Mouse (Mus musculus): ENCODE measurements around the gene Actb. TPM values are rescaled to one million over a fixed set of nuclear protein-coding genes. Genes with fewer than 3 reads are reported as not detected.
A peak's percentile ranks its signal among the peaks of the same experiment; 100 is the strongest.

The Actb gene
- polyA plus RNA-seq, 1 experiment from 2014 or later: 16,656 TPM

DNA sequence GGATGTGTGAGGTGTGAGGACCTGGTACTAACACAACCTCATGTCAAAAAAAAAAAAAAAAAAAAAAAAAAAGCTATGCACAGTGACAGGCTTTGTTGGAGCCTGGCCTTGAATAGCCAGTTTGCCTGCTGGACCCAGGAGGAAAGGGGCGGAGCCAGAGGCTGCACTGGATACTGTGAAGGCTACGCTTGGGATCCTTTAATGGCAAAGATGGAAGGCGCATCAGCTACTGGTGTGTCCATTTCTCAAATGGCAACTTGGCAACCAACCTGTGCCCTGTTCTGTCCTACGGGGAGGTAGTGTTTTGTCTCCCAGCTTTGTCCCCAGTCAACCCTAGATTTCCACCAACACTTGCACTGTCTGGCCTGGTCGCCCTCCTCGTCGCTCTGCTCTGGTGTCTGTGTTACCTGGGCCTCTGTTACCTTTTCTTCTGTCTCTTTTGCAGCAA, 5.2 kb downstream of the Actb start:
- no peak overlapping the region for H3K9ac ChIP-seq (ENCODE audit: low read depth, low read length)
- H3K27ac ChIP-seq (ENCODE audit: low read depth, low read length): no peak overlapping the region
- no peak overlapping the region for H3K4me2 ChIP-seq (replicated peaks; ENCODE audit: low read depth, low read length)
- peaks cover 24% of the 10 kb centered on the region for H3K36me3 ChIP-seq (ENCODE audit: control insufficient read depth, insufficient read depth, low read length)
- no peaks in the 10 kb centered on the region for H3K4me1 ChIP-seq (replicated peaks; ENCODE audit: control insufficient read depth, insufficient read depth, low read length)
- H3K9me3 ChIP-seq (ENCODE audit: control insufficient read depth, low read length): no peaks in the 10 kb centered on the region
- 85% methylated on average over 7 of the region's 7 CpGs for WGBS
- no peaks in the 10 kb centered on the region for H3K27me3 ChIP-seq (ENCODE audit: control insufficient read depth, insufficient read depth, low read length)
- ATAC-seq (ENCODE audit: low FRiP score): no peak
- peak; percentile 71 for DNase-seq (ENCODE audit: low spot score)
- no peak overlapping the region for H3K4me3 ChIP-seq (ENCODE audit: low read depth, low read length)

GRCm38 (mm10) chr5:142900651-142901050, 5.9 kb downstream of the Actb start:
- Histone ChIP-seq H3K27ac (ENCODE audit: low read depth, low read length) (no peak overlapping the region), H3K27me3 (ENCODE audit: control insufficient read depth, insufficient read depth, low read length) (no peaks in the 10 kb centered on the region), H3K4me2 (replicated peaks; ENCODE audit: low read depth, low read length) (no peak overlapping the region), H3K4me3 (ENCODE audit: low read depth, low read length) (no peak overlapping the region), H3K9me3 (ENCODE audit: control insufficient read depth, low read length) (no peaks in the 10 kb centered on the region), H3K36me3 (ENCODE audit: control insufficient read depth, insufficient read depth, low read length) (peaks cover 24% of the 10 kb centered on the region), H3K9ac (ENCODE audit: low read depth, low read length) (no peak overlapping the region), H3K4me1 (replicated peaks; ENCODE audit: control insufficient read depth, insufficient read depth, low read length) (no peaks in the 10 kb centered on the region)
- DNase-seq (ENCODE audit: low spot score): no peak
- WGBS: 88% methylated on average over 7 of the region's 7 CpGs
- ATAC-seq (ENCODE audit: low FRiP score): no peak

GRCm38 (mm10) chr5:142899932-142900533, 6.5 kb downstream of the Actb start:
- DNase-seq (ENCODE audit: low spot score) (no peak), ATAC-seq (ENCODE audit: low FRiP score) (no peak)
- peaks cover 20% of the 10 kb centered on the region for H3K36me3 ChIP-seq (ENCODE audit: control insufficient read depth, insufficient read depth, low read length)
- no peak overlapping the region for H3K9ac ChIP-seq (ENCODE audit: low read depth, low read length)
- H3K4me3 ChIP-seq (ENCODE audit: low read depth, low read length): no peak overlapping the region
- no peak overlapping the region for H3K4me2 ChIP-seq (replicated peaks; ENCODE audit: low read depth, low read length)
- H3K27me3 ChIP-seq (ENCODE audit: control insufficient read depth, insufficient read depth, low read length): no peaks in the 10 kb centered on the region
- H3K4me1 ChIP-seq (replicated peaks; ENCODE audit: control insufficient read depth, insufficient read depth, low read length): no peaks in the 10 kb centered on the region
- H3K27ac ChIP-seq (ENCODE audit: low read depth, low read length): no peak overlapping the region
- H3K9me3 ChIP-seq (ENCODE audit: control insufficient read depth, low read length): no peaks in the 10 kb centered on the region
- 90% methylated on average over 5 of the region's 5 CpGs for WGBS

- Histone ChIP-seq H3K9ac (ENCODE audit: low read depth, low read length) (no peak overlapping the region), H3K4me1 (replicated peaks; ENCODE audit: control insufficient read depth, insufficient read depth, low read length) (peaks cover 3% of the 10 kb centered on the region; the same call in 1 of the 2 replicates), H3K27me3 (ENCODE audit: control insufficient read depth, insufficient read depth, low read length) (no peaks in the 10 kb centered on the region), H3K4me2 (replicated peaks; ENCODE audit: low read depth, low read length) (no peak overlapping the region), H3K27ac (ENCODE audit: low read depth, low read length) (no peak overlapping the region), H3K4me3 (ENCODE audit: low read depth, low read length) (no peak overlapping the region), H3K36me3 (ENCODE audit: control insufficient read depth, insufficient read depth, low read length) (peaks cover 16% of the 10 kb centered on the region), H3K9me3 (ENCODE audit: control insufficient read depth, low read length) (no peaks in the 10 kb centered on the region)
- DNase-seq (ENCODE audit: low spot score): no peak
- ATAC-seq (ENCODE audit: low FRiP score): no peak
- WGBS: 84% methylated on average over 9 of the region's 9 CpGs
These were observed 7.4 kb downstream of the Actb start for GRCm38 (mm10) chr5:142899057-142899601.

GRCm38 (mm10) chr5:142898316-142898715, 8.2 kb downstream of the Actb start:
- Histone ChIP-seq H3K4me3 (ENCODE audit: low read depth, low read length) (no peak overlapping the region), H3K27me3 (ENCODE audit: control insufficient read depth, insufficient read depth, low read length) (no peaks in the 10 kb centered on the region), H3K36me3 (ENCODE audit: control insufficient read depth, insufficient read depth, low read length) (peaks cover 16% of the 10 kb centered on the region), H3K9me3 (ENCODE audit: control insufficient read depth, low read length) (no peaks in the 10 kb centered on the region), H3K4me2 (replicated peaks; ENCODE audit: low read depth, low read length) (no peak overlapping the region), H3K9ac (ENCODE audit: low read depth, low read length) (no peak overlapping the region), H3K4me1 (replicated peaks; ENCODE audit: control insufficient read depth, insufficient read depth, low read length) (peaks cover 7% of the 10 kb centered on the region; the same call in 1 of the 2 replicates), H3K27ac (ENCODE audit: low read depth, low read length) (no peak overlapping the region)
- ATAC-seq (ENCODE audit: low FRiP score) (no peak), DNase-seq (ENCODE audit: low spot score) (no peak)
- 83% methylated on average over 4 of the region's 4 CpGs for WGBS

GRCm38 (mm10) chr5:142897568-142898248, 8.8 kb downstream of the Actb start:
- Histone ChIP-seq H3K4me1 (replicated peaks; ENCODE audit: control insufficient read depth, insufficient read depth, low read length) (peaks cover 7% of the 10 kb centered on the region; the same call in 1 of the 2 replicates), H3K27ac (ENCODE audit: low read depth, low read length) (no peak overlapping the region), H3K9me3 (ENCODE audit: control insufficient read depth, low read length) (no peaks in the 10 kb centered on the region), H3K36me3 (ENCODE audit: control insufficient read depth, insufficient read depth, low read length) (peaks cover 12% of the 10 kb centered on the region), H3K4me3 (ENCODE audit: low read depth, low read length) (no peak overlapping the region), H3K4me2 (replicated peaks; ENCODE audit: low read depth, low read length) (no peak overlapping the region), H3K27me3 (ENCODE audit: control insufficient read depth, insufficient read depth, low read length) (no peaks in the 10 kb centered on the region), H3K9ac (ENCODE audit: low read depth, low read length) (no peak overlapping the region)
- DNase-seq (ENCODE audit: low spot score): no peak
- ATAC-seq (ENCODE audit: low FRiP score): no peak
- WGBS: 93% methylated on average over 7 of the region's 7 CpGs

DNA sequence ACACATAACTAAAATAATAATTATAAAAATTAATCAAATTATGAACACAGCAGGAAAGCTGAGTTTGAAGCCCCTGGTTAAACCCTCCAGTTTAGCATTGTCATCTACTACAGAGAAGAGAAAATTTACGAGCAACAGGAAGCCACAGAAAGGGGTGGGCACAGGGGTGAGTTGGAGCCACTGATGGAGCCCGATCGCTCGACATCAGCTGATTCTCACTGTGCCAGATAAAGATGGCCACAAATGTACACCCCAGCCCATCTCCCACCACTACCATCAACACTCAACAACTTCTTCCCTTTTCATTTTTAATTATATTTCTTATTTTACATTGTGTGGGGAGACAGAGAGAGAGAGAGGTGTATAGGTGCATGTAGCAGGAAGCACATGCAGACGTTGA, 9.8 kb downstream of the Actb start:
- H3K27me3 ChIP-seq (ENCODE audit: control insufficient read depth, insufficient read depth, low read length): no peaks in the 10 kb centered on the region
- peaks cover 5% of the 10 kb centered on the region for H3K36me3 ChIP-seq (ENCODE audit: control insufficient read depth, insufficient read depth, low read length)
- ATAC-seq (ENCODE audit: low FRiP score) (no peak), DNase-seq (ENCODE audit: low spot score) (no peak)
- no peak overlapping the region for H3K4me2 ChIP-seq (replicated peaks; ENCODE audit: low read depth, low read length)
- WGBS: 95% methylated on average over 5 of the region's 5 CpGs
- no peak overlapping the region for H3K4me3 ChIP-seq (ENCODE audit: low read depth, low read length)
- no peak overlapping the region for H3K27ac ChIP-seq (ENCODE audit: low read depth, low read length)
- H3K9ac ChIP-seq (ENCODE audit: low read depth, low read length): no peak overlapping the region
- no peaks in the 10 kb centered on the region for H3K9me3 ChIP-seq (ENCODE audit: control insufficient read depth, low read length)
- H3K4me1 ChIP-seq (replicated peaks; ENCODE audit: control insufficient read depth, insufficient read depth, low read length): peaks cover 7% of the 10 kb centered on the region; the same call in 1 of the 2 replicates

DNA sequence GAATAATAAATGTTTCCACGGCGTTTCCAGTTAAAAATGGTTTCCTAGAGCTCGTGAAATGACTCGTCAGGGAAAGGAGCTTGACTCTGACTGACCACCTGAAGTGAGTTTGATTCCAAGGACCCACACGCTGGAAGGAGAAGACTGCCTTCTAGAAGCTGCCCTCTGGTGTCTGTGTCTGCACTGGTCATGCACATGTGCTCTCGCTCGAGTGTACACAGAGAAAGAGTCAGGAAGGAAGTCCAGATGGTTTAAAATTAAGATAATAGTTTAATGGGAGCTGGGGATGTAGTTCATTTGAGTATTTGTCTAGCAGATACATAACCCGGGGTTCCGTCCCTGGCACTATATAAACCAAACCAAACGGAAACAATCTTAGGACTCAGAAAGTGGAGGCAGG, 10.4 kb downstream of the Actb start:
- no peak overlapping the region for H3K4me3 ChIP-seq (ENCODE audit: low read depth, low read length)
- no peak for DNase-seq (ENCODE audit: low spot score)

More for the DNA sequence above, 10.4 kb downstream of the Actb start:
- Histone ChIP-seq H3K9ac (ENCODE audit: low read depth, low read length) (no peak overlapping the region), H3K4me2 (replicated peaks; ENCODE audit: low read depth, low read length) (no peak overlapping the region), H3K9me3 (ENCODE audit: control insufficient read depth, low read length) (no peaks in the 10 kb centered on the region), H3K36me3 (ENCODE audit: control insufficient read depth, insufficient read depth, low read length) (peaks cover 5% of the 10 kb centered on the region), H3K27me3 (ENCODE audit: control insufficient read depth, insufficient read depth, low read length) (no peaks in the 10 kb centered on the region), H3K4me1 (replicated peaks; ENCODE audit: control insufficient read depth, insufficient read depth, low read length) (peaks cover 7% of the 10 kb centered on the region; the same call in 1 of the 2 replicates), H3K27ac (ENCODE audit: low read depth, low read length) (no peak overlapping the region)
- 89% methylated on average over 10 of the region's 10 CpGs for WGBS
- ATAC-seq (ENCODE audit: low FRiP score): no peak
